Mouse (Mus musculus): ENCODE measurements around the gene Clec9a. TPM values are rescaled to one million over a fixed set of nuclear protein-coding genes. Genes with fewer than 3 reads are reported as not detected.
A peak's percentile ranks its signal among the peaks of the same experiment; 100 is the strongest.

Clec9a gene
- not detected for total RNA-seq (2021)

DNA sequence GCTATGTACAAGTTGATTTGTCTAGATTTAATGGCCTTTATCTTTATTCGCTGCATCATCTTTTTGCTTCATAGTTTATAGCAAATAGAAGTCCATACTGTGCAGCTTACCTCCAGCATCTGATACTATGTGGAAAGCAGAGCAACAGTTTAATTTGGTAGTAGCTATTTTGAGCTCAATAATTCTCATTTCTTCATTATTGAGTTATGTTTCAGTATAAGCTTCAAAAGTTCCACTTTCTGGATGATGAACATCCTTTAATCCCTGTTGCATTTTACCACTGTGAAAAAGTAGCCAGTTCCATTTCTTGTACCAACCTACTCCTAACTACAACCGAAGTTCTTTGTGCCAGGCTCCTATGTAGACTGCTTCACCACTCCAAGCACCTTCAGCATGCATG lies at the start of gene Clec9a:
Clec9a (plus strand) TSS at position 301 of the 400 bp plus-strand sequence.
- DNase-seq (ENCODE audit: extremely low spot score in 1 of 2, low spot score in 1 of 2) = no peak

DNA sequence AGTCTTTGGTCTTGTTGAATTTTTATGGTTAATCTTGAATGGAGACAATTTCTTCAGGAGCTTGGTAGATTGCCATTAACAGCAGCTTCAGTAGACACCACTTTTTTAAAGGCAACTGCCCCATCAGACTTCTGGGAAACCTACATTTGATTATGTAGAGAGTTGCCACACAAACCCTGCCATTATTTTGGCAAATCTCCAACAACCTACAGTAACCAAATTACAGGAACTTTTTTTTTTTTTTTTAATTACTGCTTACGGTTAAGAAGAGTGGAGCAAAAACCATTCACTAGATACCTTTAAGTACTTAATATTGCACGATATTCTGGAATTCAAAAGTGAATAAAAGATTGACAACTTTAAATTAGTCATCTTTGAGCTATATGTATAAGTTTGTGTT lies 49.1 kb upstream of the Clec9a start:
- no peak for DNase-seq (ENCODE audit: extremely low spot score in 1 of 2, low spot score in 1 of 2)

- DNase-seq (ENCODE audit: extremely low spot score in 1 of 2, low spot score in 1 of 2) = no peak
Measured at GRCm38 (mm10) chr6:129363942-129364341, 44.7 kb upstream of the Clec9a start.

DNA sequence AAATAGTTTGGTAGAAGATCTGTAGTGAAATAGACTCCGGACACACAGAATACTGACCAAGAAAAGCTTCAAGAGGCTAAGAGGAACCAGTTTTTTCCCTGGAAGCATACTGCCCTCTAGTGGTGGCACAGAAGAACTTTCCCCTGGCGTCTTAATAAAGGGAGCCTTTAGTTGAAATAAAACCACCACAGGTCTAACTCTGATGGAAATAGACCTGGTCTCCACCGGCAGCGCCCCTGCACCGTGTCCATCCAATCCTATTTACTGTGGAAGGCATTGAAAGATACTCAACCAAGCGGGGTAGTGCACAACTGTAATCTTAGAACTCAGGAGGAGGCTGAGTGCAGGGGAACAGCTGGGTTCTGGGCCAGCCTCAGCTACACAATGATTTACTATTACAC lies 42.7 kb upstream of the Clec9a start:
- peak in 1 of 2 experiments; percentile 38 for DNase-seq (ENCODE audit: extremely low spot score in 1 of 2, low spot score in 1 of 2)

- no peak for DNase-seq (ENCODE audit: extremely low spot score in 1 of 2, low spot score in 1 of 2)
Measured at GRCm38 (mm10) chr6:129369374-129370132, 39.1 kb upstream of the Clec9a start.

DNA sequence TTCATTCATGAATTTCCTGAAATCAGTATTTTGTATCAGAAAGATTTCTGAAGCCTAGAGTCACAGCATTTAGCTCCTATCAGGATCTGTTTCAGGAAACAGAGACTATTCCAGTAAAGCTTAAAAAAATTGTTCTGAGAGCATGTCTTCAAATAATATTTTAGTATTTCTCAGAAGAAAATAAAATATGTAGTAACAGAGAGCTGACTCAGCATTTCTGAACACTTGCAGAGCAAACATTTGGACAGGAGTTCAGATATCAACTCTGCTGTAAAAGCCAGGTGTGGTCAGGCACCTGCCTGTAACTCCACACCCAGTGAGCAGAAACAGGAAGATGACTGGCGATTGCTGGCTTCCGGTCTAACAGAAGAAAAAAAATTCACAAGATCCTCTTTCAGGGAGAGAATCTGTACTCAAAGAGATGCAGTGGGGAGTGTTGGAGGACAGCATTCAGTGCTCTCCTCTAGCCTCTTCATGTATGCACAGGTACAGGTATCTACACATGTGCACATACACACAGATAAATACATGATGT lies 33.7 kb upstream of the Clec9a start:
- DNase-seq (ENCODE audit: extremely low spot score in 1 of 2, low spot score in 1 of 2) = no peak

DNA sequence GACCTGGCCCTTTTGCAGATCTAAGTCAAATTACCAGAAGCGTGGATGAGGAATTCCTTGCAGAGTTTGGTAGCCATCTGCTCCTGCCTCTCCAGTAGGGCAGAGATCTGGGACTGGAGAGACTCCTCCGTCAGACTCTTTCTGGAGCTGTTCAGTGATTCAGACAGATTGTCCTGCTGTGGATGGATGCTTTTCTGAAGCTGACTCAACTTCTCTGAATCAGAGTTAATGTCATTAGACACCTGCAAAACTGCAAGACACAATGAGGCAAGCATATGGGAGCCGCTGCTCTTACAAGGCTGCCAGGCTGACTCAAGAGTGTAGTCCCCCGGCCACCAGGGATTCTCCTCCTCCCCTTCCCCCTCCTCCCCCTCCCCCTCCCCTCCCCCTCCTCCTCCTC lies 28.2 kb upstream of the Clec9a start:
- DNase-seq (ENCODE audit: extremely low spot score in 1 of 2, low spot score in 1 of 2) = no peak

GRCm38 (mm10) chr6:129381736-129382135 lies 26.9 kb upstream of the Clec9a start:
- DNase-seq (ENCODE audit: extremely low spot score in 1 of 2, low spot score in 1 of 2) = no peak

GRCm38 (mm10) chr6:129383466-129383865 lies 25.2 kb upstream of the Clec9a start:
- DNase-seq (ENCODE audit: extremely low spot score in 1 of 2, low spot score in 1 of 2) = no peak

- DNase-seq (ENCODE audit: extremely low spot score in 1 of 2, low spot score in 1 of 2) = no peak
Measured at GRCm38 (mm10) chr6:129385000-129385399, 23.7 kb upstream of the Clec9a start.

- no peak for DNase-seq (ENCODE audit: extremely low spot score in 1 of 2, low spot score in 1 of 2)
Measured at GRCm38 (mm10) chr6:129385774-129386173, 22.9 kb upstream of the Clec9a start, which contains the start of gene Clec12b. Gene Clec12b (minus strand): TSS chr6:129385874.

- DNase-seq (ENCODE audit: extremely low spot score in 1 of 2, low spot score in 1 of 2) = no peak
Measured at GRCm38 (mm10) chr6:129393087-129393720, 15.5 kb upstream of the Clec9a start.

- DNase-seq (ENCODE audit: extremely low spot score in 1 of 2, low spot score in 1 of 2) = no peak
Measured at GRCm38 (mm10) chr6:129393732-129394131, 14.9 kb upstream of the Clec9a start.

- no peak for DNase-seq (ENCODE audit: extremely low spot score in 1 of 2, low spot score in 1 of 2)
Measured at GRCm38 (mm10) chr6:129396997-129397396, 11.7 kb upstream of the Clec9a start, which contains the start of gene Clec1b. Gene Clec1b (plus strand): TSS chr6:129397297.

DNA sequence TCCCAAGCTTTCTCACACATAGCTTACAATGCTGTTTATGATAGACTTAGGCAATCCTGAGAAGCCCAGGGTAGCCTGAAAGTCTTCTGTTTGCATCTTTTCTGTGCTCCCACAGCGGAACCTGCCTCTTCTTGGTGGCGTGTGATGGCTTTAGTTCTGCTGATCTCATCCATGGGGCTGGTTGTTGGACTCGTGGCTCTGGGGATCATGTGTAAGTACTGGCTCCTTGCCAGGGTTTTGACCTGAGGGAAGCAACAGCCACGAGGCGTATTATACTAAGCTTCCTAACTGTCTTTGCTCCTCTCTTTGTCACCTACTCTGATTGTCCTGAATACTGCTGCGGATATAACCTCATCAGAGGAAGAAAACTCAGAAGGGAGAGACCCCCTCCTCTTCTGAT lies 8.7 kb upstream of the Clec9a start:
- no peak for DNase-seq (ENCODE audit: extremely low spot score in 1 of 2, low spot score in 1 of 2)

GRCm38 (mm10) chr6:129402404-129402803 lies 6.3 kb upstream of the Clec9a start:
- DNase-seq (ENCODE audit: extremely low spot score in 1 of 2, low spot score in 1 of 2) = no peak

DNA sequence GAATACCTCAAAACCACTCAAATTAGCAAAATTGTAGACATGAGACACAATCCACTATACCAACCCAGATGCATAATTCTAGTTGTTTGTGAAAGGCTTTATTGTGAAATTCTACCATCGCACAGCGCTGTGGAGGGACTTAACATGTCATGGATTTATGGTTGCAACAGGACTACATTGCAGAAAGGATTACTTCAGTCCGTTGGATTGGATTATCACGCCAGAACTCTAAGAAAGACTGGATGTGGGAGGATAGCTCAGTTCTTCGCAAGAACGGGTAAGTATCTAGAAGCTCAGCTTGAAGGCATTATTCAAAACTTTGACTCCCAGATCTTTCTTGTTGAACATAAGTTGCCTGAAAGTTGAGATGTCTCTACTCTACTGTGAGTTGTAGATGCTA lies 5.3 kb upstream of the Clec9a start:
- DNase-seq (ENCODE audit: extremely low spot score in 1 of 2, low spot score in 1 of 2) = no peak

- no peak for DNase-seq (ENCODE audit: extremely low spot score in 1 of 2, low spot score in 1 of 2)
Measured at GRCm38 (mm10) chr6:129405999-129406398, 2.7 kb upstream of the Clec9a start.

DNA sequence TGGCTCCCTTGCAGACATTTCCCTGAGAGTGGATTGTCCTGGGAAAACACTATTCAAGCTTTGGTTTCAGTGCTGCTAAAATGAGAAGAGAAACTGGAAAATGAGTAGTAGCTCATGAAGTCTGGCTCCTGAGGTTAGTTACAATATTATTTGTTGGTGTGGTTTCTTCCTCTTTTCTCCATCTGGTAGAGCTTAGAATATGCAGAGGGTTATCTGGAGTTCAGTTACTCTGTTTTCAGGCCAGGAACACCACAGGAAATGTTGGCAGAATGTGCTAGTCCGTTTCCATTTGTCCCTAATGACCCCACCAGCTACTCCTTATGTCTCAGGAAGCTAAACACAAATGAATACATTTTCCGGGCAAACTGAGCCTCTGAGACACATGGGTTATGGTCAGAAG lies 1.3 kb upstream of the Clec9a start:
- no peak for DNase-seq (ENCODE audit: extremely low spot score in 1 of 2, low spot score in 1 of 2)

DNA sequence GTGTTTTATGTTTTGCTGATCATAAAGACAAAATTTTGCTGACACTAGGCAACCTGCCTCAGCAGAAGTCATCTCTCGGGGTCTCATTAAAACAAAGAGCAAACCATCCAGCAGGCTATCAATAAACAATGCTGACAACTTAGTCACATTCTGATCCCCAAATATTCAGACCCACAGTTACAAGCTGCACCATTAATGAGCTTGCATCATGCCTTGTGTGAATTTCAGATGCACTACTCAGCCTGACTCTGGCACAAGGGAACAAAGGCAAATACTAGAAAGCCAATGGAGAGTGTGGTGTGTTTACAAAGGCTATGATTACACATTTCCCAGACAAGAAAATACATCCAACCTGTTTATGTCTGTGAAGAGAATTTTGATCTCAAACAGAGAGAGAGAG lies 5.5 kb downstream of the Clec9a start:
- DNase-seq (ENCODE audit: extremely low spot score in 1 of 2, low spot score in 1 of 2) = no peak

GRCm38 (mm10) chr6:129422311-129422710 lies 13.6 kb downstream of the Clec9a start:
- no peak for DNase-seq (ENCODE audit: extremely low spot score in 1 of 2, low spot score in 1 of 2)

Measured in layer of hippocampus, postnatal 25 days (tissue).